Mouse (Mus musculus): Measurements from ENCODE around the gene Tor1b.

- TF ChIP-seq MXI1 (IDR thresholded peaks at IDR 0.05; ENCODE audit: low read depth, low read length), result peak; percentile 73
- TF ChIP-seq CHD2 (IDR thresholded peaks at IDR 0.05; ENCODE audit: low read length), result no peak
- no peak for TF ChIP-seq HCFC1 (IDR thresholded peaks at IDR 0.05; ENCODE audit: low read depth, low read length)
- no peak for TF ChIP-seq EP300 (IDR thresholded peaks at IDR 0.05; ENCODE audit: low read depth in 1 of 2, low read length in 2 of 2)
- TF ChIP-seq CTCF (IDR thresholded peaks at IDR 0.05 in 2 of 3, conservative IDR thresholded peaks at IDR 0.05 in 1 of 3; ENCODE audit: control insufficient read depth in 1 of 3, insufficient read depth in 1 of 3, low read depth in 2 of 3, low read length in 3 of 3, poor library complexity in 1 of 3, severe bottlenecking in 1 of 3), result no peak
- no peak; the same call in 1 of the 2 replicates for TF ChIP-seq MAX (IDR thresholded peaks at IDR 0.05; ENCODE audit: low read length)
- no peak for TF ChIP-seq GATA1 (IDR thresholded peaks at IDR 0.05; ENCODE audit: low read depth, low read length)
- TF ChIP-seq POLR2AphosphoS5 (IDR thresholded peaks at IDR 0.05; ENCODE audit: borderline replicate concordance, low read depth, low read length), result no peak
- no peak for TF ChIP-seq ZC3H11A (IDR thresholded peaks at IDR 0.05; ENCODE audit: low read depth, low read length)
- no peak for TF ChIP-seq JUND (IDR thresholded peaks at IDR 0.05; ENCODE audit: low read depth, low read length)
- TF ChIP-seq MYC (IDR thresholded peaks at IDR 0.05; ENCODE audit: low read depth, low read length), result no peak
- TF ChIP-seq TAL1 (IDR thresholded peaks at IDR 0.05; ENCODE audit: low read length), result no peak
- TF ChIP-seq USF1 (IDR thresholded peaks at IDR 0.05; ENCODE audit: low read depth, low read length), result no peak
Measured at GRCm38 (mm10) chr2:30966826-30967225, 14.1 kb downstream of the Tor1b start.
